Mouse (Mus musculus) naive thymus-derived CD4-positive, alpha-beta T cell, adult 2 months (primary cell): ENCODE measurements at regions not wholly inside any gene's neighbourhood (a gene's known extent, or its start where the extent isn't known, plus 50 kb on each side); places are given as distances from the start of the nearest gene placed in this dataset.
A peak's percentile ranks its signal among the peaks of the same experiment; 100 is the strongest.

Source experiments
- DNase-seq: peaks from one replicate; pipeline ENCODE4 v3.0.0-alpha.2; 2011; ENCODE audit warnings: low read depth

DNA sequence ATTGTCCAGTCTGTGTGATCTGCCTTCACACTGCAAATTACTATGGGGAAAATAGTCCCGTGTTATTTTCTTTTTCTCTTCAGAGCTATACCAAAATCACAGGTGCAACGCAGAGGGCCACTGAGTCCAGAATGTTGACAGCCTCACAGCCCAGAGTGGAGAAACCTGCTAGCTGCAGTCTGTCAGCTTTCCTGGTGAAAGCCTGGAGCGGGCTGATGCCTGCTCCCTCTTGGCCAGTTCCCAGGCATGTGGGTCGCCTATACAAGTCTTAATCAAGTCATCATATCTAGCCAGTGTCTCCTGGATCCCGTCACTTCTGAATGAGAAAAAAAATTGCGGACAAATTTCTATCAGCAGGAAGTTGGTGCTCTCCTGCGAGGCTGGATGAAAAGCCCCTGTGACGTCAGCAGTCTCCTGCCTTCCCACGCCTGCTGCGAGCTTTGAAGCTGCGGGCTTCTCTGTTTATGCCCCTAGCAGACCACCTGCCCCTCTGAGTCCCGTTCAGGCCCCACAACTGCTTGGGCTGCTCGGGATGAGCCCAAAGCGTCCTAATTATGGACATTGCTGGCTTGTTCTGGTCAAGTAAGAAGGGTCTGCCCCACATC lies 227.1 kb upstream of the Hes1 start:
- peak; percentile 53 for DNase-seq

DNA sequence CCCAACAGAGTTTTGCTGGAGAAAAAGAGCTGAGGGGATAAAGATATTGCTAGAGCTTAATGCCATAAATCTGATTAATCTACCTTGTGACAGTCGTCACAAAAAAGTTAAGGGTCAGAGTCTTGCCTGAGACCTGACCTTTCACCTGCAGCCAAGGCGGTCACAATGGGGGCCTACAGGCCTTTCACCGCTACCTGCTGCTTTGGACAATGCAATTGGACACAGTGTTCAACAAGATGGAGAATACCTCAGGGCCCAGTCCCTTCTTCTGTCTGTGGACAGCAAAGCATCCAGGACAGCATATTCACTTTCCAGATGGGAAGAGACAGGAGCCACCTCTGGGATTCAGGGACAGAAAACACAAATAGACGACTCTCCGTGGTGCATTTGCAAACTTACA lies 226.3 kb upstream of the Hes1 start:
- DNase-seq: no peak

DNA sequence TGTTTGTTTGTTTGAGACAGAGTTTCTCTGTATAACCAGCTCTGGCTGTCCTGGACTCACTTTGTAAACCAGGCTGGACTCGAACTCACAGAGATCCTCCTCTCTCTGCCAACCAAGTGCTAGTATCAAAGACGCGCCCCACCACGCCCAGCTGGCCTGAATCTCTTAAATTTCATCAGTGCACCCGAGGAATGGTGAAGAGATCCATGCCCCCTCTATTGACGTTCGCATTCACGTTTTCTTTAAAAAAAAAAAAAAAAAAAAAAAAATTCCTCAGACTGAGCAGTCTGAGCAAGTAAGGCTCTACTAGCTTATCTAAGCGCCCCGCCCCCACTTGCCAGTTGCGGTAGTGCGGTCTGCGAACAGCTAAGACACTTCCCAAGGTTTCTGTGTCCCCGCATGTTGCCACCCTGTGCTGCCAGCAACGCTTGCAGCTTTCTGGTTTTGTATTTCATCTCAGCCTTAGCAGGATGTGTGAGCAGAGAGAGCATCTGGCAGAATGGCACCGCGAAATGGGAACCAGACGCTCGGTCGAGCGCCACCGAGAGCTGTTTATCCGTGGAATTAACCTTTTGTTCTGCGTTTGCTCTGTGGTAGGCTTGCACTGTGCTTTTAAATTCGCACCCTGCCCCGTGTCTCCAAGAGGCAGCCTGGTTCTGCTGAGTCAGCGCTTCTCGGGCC lies 225.1 kb upstream of the Hes1 start:
- peak; percentile 57 for DNase-seq

DNA sequence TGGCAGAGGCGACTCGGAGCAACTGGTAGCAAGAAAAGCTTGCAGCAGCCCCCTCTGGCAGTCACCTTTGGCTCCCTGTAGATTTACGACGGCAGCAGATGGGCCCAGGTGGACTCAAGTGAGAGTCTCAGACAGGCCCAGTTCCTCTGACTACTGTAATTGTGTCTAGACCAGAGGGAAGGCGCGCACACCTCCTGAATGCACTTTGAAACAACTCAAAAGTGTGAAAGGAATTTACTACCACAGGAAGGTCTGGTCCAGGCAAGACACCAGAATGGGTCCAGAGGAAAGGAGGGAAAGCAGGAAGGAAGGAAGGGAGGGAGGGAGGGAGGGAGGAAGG lies 224.6 kb upstream of the Hes1 start:
- no peak for DNase-seq

DNA sequence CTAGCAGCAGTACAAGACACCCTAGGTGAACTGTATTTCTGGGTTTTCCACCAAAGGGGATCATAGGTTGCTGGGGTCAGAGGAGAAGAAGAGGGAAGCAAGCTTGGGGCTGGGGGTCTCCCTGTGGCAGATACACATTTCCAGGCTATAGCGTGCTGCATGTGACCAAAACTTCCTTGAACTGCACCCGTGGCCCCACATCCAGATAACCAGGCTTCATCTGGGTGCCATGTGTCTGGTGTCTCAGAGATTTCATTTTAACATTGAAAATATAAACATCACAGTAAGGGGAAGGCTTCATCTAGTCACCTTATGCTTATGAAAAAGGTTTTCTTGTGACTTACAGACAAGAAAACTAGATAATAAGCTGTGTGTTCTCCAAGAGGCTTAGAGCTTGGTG lies 223.8 kb upstream of the Hes1 start:
- DNase-seq: no peak

DNA sequence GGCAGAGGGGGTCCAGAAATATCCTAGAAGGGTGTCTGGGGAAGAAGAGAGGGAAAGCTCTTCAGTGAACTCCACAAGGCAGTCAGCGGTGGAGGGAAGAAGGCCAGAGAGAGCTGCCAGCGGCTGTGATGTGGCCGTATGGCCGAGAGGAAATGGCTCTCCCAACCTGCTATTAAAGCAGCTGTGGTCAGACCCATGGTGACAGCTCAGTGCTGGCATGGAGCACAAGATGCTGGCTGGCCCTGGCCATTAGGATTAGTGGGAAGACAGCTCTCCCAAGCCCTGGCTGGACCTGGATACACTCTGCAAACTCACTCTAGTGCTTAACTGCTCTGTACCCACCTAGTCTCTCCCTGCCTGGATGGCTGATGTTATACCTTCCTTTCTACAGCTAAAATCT lies 223.1 kb upstream of the Hes1 start:
- DNase-seq: no peak

DNA sequence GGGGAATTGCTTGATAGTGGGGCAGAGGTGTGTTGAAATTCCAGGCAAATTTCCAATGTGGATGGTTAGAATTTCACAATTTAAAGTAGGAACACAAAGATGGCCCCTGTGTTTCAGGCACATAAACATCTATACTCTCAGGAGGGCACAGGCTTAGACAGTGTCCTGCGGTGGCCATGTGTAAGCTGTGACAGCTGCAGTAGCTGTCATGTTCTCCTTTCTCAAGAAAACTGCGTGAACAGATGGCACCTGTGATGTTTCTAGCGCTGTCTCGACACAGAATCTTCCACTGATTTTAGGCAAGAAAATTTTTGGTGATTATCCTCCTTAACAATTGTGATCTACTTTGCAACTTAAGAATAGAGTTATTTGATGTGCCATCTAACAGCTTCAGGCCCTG lies 222.1 kb upstream of the Hes1 start:
- no peak for DNase-seq

DNA sequence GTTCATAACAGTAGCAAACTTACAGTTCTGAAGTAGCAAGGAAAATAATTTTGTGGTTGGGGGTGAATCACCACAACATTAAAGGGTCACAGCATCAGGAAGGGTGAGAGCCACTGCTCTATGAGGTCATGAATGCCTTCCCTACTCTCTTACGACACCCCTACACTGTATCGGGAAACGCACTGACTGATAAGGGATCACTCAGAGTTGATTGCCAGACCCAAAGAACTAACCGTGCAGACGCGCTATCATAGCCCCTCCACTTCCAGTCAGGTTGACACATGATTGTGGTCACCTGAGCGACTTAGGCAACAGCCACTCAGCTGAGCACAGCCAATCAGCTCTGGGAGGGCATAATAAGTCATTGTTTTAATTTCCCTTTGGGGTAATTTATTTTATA lies 220.7 kb upstream of the Hes1 start:
- no peak for DNase-seq

DNA sequence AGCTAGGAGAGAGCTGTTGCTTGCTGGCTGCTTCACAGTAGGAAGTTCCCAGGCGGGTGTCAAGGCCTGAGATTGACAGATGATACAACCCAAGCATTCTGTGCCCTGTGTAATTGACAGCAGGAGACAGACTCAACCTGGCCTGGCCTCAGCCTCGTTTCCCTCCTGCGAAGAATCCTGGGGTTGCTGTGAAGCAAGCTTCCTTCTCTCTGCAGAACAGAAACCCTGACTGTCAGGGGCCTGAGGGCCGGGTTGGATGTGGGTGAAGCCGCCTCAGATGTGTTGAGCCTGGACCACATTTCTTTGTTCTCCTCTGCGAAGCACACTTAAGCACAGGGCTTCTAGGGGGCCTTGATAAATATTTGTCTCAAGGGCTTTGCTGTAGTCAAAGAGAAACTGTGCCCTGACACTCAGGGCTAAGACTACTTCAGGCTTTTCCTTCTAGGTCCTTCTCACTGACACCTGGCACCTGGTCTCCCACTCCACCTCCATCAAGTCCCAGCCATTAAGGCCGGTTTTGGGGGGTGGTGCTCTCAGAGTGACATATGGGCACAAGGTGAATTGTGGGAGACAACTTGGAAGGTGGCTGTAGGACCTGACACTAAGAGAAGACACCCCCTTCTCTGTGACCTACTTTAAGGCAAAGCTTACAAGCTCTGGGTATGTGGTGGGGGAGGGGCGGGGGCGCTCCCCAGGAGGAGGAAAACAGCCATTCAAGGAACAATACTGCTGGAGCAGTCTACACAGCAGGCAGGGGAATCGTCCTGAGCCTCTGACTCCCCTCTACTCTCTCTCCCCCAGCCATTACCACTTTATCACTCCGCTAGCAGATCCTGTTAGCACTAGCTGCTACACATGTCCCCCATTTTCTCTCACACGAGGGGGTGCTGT lies 219.2 kb upstream of the Hes1 start:
- no peak for DNase-seq

DNA sequence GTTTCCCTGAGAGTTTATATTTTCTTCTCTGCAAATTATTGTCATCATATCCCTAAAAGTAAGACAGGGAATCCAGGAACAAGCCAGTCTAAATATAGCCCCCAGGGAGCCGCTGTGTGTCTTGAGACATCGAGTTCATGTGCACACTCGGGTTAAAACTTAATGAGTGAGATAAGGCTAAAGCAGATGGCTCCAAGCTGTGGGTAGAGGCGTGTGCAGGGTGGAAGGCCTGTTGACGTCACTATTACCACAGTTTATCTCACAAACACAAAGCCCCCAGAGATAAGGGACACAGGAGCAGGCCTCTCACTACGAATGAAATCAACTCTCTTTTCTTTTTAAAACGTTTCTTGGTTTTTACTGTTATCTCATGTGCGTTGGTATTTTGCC lies 218.6 kb upstream of the Hes1 start:
- no peak for DNase-seq

DNA sequence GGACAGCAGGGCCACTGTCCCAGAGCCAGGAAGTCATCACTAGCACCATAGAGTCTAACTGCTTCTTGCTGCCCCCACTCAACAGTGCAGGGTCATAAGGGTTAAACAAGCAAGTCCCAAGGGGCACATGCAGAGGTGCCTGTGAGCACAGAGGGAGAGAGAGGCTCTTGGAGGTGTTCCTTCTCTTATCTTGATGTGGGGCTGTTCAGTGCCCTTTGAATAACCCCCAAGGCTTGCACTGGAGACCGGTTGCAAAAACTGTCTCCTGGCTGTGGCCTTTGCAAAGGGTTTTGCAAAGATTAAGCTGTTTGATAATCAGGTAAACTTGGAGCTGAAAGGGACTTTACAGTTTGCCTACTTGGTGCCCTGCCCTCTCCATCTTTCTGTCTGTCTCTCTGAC lies 217.1 kb upstream of the Hes1 start:
- DNase-seq: no peak

DNA sequence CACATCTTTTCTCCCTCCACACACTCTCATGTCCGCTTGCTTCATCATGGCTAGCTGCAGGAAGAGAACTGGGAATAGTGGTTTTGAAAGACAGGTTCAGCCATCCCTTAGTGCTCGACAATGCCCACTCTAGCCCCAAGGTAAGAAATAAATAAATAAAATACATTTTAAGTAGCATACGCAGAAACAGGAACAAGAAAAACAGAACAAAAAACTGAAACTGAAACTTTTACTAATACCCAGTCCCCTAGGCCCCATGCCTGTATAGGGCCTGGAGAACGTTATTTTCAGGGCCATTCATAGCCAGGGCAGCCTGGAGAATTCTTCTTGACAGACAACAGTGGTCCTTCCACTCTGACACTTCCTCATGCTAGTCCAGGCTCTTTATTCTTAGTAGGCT lies 216.4 kb upstream of the Hes1 start:
- no peak for DNase-seq

DNA sequence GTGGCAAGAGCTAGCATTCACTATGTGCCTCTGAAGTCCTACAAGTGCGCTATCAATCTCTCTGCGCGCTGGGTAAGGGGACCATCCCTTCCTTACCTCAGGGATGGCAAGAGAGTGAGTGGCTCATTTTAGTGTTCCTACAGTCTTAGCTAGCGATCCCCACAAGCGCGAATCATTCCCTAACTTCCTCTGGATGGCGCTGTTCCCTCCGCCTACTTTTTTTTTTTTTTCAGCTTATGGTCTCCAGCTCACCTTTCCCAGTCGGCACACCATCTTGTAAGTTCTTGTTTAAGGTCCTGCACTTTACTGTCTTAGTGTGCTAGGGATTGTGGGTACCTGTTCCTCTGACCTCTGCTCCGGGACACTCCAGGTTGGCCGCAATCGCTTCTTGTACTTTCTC lies 215.7 kb upstream of the Hes1 start:
- no peak for DNase-seq

DNA sequence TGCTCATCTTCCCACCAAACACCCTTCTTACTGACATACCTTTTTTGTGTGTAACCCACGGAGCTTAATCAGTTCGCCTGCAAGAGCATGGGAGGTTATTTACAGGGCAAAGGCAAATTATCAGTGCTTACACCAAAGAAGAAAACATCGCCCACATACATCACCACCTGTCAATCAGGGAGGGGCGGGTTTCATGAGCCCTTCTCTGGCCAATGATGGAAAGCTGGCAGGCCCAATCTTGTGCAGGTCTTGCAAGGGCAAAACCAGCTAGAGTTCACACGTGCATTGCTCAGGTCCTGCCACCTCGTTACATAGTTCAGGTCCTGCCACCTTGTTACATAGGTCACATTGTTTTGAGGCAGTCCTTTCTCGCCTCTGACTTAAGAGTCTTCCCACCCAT lies 214.7 kb upstream of the Hes1 start:
- DNase-seq: no peak

DNA sequence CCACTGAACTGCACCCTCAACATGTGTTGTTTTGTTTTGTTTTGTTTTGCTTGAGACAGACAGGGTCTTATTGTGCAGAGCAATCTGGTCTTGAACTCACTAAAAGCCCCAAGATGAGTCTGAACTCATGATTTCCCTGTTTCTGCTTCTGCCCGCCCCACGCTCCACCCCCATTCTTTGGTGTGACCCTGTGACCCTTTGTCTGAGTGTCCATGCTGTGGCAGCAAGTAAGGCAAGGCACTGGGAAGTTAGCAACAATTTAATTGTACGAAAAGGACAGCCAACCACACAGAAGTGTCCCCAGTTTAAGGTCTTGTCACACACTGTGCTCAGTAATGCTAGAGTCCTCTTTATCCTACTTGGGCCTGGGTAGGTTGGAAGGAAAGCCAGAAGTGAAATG lies 213.6 kb upstream of the Hes1 start:
- no peak for DNase-seq

DNA sequence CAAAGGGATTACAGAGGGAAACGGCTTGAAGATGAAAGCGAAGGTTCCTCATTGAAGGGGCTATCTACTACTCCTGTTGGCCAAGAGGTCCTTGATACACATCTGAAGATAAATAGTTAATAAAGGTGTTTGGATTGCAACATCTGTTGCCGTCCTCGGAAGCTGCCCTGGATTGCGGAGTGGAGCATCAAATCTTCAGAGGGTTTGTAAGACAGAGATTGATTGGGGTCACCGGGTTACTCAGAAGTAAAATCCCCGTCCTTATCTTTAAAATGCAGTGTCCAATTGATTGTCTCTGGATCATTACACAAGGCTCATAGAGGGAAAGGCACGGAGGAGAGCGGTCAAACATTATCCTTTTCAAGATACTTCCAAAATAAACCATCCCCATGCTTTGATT lies 212.4 kb upstream of the Hes1 start:
- no peak for DNase-seq

DNA sequence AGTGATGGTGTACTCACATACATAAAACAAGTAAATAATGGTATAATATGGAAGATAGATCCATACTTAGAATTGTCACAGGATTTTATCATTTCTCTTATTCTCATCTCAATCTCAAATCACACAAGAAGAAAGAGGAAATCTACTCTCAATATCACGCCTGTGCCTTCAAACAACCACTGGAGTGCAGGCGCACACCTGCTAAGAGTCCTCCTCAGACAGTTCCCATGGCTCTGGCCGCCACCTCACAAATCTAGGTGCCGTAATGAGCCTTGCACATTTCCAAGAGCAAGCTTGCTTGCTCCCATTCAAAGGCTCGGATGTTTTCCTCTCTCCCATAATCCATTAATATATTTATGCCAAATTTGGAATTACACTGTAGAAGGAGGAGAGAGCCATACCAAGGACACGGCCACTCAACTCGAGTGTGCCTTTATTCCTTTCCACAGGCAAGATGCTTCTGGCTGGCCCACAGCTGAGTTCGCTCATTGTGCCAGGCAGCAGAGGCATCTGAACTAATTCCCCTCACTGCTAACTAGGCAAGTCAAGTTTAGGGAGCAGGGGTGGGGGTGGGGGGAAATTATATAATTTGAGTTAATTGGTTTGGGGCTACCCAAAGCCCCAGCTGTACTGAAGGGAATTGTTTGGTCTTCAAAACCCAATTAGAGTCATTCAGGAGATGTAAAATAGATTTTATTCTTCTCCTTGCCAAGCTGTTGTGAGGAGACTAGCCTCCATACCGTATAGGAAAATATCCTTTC lies 209.2 kb upstream of the Hes1 start:
- DNase-seq: no peak

DNA sequence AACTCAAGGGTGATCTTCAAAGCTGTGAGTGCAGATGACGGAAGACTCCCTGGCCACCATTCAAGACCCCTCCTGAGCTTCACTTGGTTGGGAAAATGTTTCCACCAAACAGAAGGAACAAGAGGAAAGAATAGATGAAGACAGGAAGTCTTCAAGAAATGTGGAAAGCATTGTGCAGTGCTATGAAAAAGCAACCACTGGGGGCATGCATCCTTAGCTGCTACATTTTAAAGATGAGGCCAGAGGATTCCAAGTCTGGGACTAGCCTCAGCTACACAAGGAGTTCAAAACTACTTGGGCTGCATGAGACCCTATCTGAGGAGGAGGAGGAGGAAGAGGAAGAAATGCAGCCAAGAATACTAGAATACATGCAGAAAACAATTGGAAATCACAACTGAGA lies 207.6 kb upstream of the Hes1 start:
- peak; percentile 27 for DNase-seq

DNA sequence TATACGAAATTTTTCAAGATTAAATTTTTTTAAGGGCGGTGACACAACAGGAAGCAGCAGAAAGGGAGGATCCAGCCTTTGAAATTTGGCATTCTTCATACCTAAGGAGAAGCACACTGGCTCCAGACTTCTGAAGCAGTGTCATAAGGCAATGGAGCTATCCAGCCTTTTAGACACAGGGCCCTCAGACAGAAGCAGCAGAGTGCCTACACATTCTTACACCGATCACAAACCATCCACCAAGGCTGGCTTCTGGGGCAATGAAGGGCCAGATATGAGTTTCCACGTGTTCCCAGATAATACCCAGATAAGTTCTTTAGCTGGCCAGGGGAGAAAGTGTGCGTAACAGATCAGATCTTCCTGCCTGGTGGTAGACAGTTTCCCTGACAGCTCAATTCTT lies 205.5 kb upstream of the Hes1 start:
- DNase-seq: no peak

DNA sequence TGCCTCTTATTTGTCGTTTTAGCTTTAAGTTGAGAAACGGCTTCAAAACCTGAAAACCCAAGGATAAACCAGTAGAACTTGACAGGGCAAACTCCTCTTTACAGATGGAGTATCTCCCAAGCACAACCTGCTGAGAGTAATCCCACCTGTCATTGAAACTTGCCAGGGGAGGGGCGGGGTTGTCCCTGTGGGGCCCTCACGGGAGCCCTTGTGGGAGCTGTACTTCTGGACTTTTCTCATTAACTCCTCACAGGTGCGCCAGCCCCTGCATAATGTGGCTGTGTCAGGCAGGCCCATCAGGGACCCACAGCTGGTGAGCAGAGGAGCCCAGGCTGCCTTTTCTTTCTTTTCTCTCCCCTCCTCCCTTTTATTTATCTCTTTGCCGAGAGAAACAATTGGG lies 203.9 kb upstream of the Hes1 start:
- DNase-seq: no peak

DNA sequence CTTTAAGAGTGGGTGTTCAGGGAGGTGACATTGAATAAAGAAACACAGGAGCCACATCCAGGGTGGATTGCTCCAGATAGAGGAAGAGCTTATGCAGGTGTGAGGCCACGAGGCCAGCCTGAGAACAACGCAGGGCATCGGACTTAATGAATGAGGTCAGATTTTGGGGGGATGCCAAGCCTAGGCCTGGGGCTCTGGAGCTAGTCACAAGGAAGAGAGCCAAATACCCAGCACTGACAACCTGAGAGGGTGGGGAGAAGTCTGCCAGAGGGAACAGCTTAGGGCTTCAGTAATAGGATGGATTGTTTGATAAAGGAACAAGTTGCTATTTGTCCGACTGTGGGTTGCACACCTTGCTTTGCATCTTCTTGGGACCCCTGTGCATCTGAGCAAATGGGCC lies 203.1 kb upstream of the Hes1 start:
- DNase-seq: no peak

DNA sequence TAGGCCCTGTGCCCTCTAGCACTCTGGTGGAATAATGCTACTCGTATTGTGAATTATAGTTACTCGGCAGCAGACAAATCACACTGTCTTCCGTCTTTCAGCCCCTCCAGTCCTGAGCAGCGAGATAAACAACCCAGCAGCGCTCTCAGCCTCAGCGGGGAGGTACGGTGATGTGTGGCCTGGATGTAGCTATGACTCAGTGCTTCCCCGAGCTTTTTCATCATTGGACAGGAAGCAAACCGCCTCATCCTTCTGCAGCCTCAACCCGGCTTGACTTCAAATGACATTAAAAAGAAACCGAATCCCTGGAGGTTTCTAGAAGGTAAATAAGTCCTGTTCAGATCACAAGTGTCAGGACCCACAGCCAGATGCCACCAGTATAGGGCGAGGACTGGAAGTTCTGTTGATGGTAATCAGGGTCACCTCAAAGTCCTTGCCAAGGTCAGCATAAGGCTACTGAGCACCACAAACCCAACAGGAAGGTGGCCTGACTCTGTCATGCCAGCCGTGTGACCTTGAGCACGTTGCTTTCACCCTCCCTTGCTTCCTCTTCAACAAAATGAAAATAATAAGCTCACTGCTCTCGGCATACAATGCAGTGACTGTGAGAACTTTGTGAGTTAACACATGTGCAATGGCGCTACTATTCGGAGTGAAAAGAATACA lies 199.0 kb upstream of the Hes1 start:
- DNase-seq: peak; percentile 23
